Mouse (Mus musculus) lung, postnatal 36 days (tissue): ENCODE results near the gene Grip1.

Experiments used
- DNase-seq: peaks from one replicate; pipeline ENCODE4 v3.0.0; 2022; ENCODE audit warnings: mixed read lengths

Gene Grip1

DNA sequence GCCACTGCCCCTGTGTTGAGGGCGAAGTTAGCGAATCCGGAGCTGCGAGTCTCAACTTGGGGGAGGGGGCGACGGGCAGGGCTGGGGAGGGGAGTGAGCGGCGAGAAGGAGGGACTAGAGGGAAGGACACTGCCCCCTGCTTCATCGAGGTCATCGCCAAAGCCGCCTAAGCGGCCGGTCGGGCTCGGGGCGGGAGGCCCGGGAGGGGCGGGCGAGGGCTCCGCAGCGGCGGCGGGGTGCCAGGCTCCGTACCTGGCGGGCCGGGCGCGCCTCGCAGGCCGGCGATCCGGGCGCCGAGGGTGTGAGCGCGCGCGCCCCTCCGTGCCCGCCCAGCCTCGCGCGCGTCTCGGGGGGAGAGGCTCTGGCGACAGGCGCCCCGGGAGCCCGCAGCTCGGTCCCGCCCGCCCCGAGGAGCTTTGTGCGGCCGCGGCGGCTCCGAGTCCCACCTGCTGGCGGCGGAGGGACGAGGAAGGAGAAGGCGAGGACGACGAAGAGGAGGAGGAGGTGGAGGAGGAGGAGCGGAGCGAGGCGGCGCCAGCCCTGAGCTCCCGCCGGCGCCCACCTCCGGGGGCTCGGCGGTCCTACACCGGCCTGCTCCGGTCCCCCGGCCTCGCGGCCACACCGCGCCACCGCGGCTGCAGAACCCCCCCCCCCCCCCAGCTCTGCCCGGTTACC is at the start of gene Grip1:
Gene Grip1 (plus strand): TSS at position 400 of the 675 bp plus-strand sequence.
- no peak for DNase-seq

DNA sequence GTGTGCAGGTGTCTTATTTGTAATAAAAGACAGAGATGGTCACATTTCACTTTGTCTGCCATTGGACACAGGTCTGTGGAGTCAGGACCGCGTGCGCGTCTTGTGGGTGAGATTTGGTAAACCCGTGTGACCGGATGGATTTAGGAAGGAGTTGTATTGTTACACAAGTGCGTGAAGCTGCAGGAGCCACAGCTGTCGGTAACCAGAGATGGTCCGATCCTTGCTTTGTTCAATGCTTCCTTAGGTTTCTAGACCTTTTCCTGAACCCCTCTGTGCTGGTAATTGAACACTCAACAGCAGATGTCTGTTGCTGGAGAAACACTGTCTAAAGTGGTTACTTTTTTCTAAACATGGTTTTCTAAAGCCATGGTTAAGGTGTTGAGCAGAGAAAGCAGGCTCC is 48.5 kb upstream of the Grip1 start:
- no peak for DNase-seq

DNA sequence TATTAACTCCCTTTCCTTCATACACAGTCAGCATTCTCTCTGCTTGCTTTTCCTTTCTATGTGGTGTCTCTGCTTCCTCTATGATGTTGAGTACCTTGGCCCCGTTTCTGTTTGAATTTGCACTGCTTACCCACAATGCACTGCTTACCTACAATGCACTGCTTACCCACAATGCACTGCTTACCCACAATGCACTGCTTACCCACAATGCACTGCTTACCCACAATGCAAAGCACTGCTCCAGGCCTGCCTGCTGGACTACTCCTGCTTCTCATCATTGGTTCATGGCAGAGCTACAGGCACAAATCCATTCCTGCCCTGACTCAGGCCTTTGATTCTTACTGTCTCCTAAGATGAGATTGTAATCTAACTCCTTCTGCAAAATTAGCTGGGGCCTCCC is 48.0 kb upstream of the Grip1 start:
- no peak for DNase-seq

DNA sequence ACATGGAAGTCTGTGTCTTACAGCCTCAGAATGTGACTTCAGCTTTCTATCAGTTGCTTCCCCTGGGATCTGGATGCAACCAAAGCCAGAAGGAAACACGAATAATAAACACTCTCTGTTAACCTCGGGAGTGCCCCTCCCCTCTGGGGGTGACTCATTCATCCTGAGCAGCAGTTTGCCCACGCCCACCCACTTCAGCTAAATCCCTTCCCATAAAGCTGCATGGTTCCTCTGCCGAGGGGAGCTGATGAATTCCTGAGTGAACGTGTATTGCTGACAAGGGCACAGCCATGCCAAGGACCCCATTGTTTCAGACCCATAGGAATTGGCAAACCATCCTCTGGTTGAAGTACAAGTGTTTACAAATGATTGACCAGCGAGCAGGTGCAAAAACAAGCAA is 45.3 kb upstream of the Grip1 start:
- DNase-seq, result peak; percentile 40

DNA sequence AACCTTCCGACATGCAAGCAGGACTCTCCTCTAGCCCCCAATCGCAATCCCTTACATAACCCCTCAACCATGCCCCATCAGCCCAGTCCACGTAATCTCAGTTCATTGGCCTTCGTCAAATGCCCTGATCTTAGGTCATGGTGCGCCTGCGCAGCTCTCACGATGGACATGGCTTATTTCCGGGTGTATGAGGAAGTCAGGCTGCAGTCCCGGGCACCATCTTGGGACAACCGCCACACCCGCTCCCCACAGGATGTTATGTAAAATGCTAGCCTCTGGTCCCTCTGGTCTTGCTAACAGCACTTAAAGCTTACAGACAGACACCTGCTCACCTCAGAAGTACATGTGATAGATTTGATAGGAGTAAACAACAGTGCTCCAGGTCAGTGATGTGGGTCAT is 40.4 kb upstream of the Grip1 start:
- DNase-seq, result no peak

DNA sequence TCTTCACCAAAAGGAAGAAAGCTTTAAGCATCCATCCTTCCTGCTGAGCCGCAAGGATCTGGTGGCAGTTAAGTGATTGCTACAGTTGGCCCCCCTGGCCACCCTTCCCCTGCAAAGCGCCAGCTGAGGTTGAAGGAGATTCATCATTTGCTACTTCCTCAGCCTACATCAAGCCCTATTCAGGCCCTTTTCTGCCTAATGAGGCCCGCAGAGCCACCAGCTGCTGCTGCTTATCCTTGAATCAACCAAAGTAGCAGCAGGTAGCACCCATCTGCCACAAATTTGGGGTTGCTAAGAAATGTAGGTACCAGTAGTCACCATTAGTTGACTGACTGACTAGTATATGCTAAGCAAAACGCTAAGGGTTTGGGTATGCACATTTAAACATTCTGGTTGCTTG is 38.5 kb upstream of the Grip1 start:
- no peak for DNase-seq

DNA sequence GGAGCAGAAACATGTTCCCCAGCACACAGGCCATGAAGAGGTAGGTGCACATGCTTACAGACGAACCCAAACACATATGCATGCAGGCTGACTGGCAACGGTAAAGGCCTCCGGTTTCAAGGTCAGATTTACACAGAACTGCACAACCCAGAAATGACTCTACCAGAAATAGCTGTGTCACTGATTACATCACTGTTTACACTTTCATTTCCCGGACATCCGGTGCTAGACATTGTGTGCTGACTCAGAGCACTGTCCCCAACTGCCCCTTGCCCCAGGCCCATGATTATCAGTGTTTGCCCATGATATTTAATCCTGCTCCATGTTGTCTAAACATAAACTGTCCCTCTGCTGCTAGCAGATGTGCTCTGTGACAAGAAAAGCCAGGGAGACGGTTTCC is 32.2 kb upstream of the Grip1 start:
- DNase-seq, result no peak

DNA sequence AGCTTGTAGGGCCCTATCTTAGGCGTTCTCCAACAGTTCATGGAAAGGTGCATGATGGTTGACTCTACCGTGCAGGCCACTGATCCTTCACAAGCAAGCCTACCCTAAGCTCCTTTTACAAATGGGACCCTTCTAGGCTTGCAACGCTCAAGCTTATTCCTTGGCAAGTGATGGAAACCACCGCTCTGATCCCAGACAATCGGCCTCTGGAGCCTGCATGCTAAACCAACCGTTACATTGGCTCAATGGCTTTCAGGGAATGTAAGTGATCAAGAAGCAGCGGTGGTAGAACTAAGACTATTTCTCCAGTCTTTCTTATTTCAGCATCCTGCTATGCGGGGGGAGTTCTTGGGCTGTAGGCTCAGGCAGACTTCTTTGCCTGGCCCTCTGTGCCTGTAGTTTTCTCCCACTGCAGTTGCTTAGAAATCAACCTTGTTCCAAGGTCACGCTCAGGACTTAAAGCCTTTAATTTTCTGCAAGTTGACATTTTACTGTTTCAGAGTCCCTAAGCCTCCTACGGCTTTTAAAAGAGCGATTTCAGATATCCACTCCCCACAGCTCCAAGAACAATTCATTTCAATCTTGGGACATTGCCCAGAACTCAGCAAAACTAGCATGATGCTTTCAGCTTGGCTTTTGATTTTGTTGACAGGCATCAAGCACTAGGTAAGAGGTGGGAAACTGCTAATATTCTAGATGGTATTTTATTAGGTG is 29.7 kb upstream of the Grip1 start:
- DNase-seq, result no peak

DNA sequence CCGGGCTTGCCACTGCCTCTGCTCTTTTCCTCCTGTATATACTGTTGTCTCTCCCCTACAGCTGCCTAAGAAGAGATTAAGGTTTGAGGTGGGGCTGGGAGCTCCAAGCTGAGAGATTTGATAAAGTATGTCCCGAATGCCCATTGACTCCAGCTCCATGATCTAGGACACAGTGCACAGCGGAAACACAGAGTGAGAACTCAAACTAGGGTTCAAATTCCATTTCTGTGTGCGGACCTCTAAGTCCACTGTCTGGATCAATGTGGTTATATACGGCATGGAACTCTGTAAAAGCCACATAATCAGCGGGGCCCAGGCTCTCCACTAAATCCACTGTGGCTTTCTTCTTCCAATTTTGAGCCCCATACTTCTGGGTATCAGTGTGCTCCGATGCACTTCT is 26.0 kb upstream of the Grip1 start:
- no peak for DNase-seq

DNA sequence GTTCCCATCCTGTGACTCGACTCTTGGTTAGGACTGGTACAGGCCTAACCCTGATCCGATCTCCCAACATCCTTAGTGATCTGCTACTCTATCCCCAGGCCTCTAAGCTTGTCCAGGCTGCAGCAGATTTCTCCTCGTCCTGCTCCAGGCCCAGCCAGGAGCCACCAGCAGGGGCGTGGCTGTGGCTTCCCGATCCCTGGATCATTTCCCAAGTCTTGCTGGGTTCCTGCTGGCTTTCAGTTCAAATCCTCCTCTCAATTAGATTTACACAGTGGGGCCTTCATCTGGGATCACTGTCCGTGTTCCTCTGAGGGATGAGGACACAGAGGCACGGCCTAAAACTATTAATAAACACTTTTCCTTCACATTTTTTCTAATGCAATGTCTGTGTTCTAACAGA is 25.5 kb upstream of the Grip1 start:
- DNase-seq, result no peak

DNA sequence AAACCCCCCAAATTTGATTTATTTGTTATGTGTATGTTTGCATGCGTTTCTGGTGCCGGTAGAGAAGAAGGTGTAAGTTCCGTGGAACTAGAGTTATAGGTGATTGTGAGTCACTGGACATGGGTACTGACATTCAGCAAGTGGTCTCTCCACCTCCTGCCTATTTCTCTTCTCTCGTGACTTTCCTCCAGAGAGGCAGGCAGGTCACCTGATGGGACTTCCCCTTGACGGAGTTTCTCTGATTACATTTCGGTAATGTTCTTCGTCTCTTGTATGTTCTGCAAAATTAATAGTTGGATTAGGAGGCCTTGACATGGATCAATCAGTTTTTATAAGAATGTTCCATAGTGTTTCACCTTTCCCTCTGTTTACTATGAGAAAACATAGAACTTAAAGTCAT is 23.4 kb upstream of the Grip1 start:
- DNase-seq, result no peak

DNA sequence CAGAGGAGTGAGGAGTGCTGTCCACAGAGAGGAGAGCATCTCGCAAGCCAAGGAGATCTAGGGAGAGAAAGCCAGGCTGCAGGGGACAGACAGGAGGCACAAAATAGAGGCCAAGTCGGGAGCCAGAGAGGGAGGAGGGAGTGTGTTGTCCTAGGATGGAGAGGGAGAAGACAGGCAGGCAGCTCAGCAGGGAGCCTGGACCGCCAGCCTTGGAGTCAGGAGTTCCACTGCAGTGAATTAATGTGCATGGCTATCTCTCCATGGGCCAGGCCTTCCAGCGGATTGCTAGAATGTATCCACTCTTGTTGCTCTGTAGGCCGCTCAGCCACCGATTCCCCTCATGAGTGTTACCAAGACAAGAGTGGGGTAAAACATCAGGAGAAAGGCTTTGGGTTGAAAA is 21.8 kb upstream of the Grip1 start:
- no peak for DNase-seq

DNA sequence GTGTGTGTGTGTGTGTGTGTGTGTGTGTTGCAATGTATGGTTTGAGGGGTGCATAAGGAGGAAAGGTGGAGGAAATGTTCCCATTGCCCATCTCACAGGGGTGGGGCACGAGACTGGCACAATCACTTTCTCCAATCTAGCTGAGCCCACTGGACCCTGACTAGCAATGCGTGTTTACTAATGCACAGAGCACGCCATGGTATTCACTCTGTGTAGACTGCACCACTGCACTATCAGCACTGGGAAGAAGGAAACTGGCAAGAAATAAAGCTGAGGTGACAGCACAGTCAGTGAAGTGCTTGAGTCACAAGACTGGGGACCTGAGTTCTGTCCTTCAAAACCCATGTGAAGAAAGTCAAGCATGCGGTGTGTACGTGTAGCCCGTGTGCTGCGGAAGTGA is 17.8 kb upstream of the Grip1 start:
- no peak for DNase-seq

DNA sequence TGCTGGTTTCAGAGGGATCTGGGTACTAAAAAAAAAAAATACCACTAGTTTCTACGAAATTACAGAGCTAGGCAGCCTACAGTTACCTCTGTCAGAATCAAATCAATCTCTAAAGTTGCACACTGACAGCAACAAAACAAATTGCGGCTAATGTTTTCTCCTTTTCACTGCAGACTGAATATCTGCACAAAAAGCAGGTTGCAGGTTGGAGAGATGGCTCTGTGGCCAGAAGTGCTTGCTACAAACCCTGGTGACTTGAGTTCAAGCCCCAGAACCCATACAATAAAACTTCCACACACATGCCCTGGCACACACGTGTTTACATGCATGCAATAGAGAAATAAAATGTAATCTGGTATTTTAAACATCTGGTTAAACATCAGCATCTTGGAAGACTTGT is 16.3 kb upstream of the Grip1 start:
- no peak for DNase-seq

DNA sequence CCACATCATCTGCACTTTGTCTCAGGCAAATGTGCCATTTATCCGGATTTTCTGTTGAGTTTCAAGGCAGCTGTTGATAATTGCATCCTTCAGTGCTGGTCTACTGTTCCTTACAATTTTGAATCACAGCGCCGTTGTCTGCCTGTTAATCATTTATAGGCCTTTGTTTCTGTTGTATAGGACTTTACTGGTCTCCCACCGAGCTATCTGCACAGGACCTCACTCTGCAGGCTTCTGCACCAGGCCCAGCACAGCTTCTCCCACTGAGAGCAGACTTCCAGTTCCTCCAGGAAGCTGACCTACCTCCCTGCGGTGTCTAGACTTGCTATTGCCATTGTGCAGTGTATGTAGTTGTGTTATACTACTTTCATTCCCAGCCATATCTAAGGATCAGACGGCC is 11.9 kb upstream of the Grip1 start:
- no peak for DNase-seq

DNA sequence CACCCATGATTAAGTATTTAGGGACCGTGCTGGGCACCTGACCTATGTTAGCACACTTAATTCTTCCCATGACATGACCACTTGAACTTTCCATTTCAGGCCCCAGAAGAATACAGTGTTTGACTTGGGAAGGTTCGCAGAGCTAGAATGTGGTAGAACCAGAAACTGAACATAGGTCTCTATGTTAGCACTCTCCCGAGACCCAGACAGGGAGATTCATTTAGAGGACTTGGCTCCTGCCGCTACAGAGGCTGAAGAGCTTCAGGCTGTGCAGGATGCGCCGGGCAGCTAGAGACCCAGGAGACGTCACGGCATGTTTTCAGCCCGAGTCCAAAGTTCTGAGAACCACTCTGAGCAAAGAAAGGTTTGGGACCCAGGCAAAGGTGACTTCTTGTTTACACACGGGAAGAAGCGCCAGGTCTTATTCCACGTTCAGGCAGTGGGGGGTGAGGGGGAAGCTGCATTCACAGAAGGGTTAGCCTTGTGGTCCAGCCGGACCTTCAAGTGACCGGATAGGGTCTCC is 6.2 kb upstream of the Grip1 start:
- peak; percentile 7 for DNase-seq

DNA sequence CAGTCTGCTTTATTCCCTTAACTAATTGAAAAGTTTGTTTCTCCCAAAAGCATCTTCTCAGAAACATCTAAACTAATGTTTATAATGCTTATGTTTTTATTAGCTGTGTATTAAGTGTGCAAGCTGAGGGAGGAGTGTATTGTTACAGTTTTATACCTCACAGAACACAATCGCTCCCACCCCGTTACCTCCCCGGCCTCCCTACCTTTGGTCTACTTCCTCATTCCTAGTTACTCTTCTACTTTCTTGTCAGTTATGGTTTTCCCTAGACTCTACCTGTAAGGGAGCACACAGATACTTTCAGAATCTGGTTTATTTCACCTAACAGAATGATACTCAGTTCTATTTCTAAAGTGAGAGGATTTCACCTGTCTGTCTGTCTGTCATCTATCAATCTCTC is 5.7 kb upstream of the Grip1 start:
- no peak for DNase-seq

DNA sequence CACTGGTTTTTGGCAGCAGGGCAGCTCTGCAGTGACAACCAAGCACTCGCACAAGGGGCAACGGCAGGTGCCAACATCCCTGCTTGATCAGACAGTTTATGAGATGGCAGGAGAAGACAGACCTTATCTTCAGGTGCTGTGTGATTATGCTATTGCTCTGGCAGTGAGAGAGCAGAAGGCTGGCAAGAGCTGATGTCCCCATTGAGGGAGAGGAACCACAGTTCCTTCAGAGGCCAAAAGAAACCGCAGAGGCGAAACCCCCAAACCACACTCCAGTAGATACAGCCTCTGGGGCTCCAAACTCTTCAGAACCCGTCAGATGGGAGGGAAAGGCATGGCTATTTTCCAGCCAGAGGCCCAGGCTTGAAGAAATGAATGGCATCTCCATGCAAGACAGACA is 932 bp upstream of the Grip1 start:
- DNase-seq, result no peak

DNA sequence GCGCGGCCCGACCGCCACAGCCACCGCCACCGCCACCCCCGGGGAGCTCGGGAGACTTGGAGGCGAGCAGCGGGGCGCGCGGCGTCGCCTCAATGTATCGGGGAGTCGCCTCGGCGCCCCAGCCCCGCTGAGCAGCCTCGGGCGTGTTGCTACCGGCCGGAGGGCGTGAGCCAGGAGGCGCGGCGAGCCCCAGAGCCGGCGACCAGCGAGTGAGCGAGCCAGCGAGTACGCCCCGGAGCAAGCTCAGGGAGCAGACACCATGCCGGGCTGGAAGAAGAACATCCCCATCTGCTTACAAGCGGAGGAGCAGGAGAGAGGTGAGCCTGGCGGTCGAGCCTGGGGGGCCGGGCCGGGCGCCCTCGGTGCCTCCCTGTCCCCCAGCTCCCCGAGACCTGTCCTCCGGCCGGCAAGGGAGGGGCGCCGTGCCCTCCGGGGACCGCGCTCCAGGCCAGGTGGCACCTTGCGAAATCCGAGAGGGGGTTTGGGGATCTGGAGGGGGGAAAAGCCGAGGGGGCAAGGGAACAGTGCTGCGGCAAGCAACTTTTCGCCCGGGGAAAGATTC is 557 bp downstream of the Grip1 start:
- no peak for DNase-seq

DNA sequence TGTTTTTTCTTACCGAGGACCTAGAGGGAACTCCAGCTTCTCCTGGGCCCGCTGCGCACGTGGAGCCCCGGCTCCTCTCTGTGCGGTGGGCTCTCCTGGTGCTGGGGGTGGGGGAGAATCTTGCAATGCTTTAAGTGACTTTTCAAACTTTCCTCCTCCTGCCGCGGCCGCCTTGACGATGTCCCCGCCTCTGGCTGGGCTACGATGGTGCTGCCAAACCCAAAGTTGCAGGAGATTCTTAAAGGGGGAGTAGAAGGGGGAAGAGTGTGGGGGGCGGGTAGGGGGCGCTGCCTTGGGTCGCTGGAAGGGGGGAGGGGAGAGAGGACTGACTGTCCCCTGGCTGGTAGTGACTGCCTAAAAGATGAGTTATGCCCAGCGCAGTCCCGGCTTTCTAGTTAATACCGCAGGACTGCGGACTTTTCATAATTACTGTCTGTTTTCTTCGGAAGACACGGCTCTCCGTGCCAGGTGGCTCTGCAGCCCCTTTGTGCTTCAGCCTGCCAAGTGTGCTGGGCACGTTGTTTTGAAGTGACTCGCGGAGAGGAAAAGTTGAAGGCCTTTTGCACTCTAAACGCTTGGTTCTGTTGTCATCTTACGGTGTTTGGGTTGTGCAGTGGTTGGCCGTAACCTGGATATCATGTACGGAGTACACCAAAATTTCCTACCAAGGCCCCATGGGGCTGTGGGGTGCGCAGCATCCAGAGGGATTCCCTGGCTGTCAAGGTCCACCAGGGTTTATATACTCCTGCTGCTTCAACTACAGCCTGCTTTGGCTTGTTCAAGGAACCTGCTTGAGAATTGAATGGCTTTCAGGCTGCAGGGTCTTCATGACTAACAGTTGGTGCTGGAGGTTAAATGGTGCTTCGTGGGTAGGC is 1.3 kb downstream of the Grip1 start:
- DNase-seq, result no peak

DNA sequence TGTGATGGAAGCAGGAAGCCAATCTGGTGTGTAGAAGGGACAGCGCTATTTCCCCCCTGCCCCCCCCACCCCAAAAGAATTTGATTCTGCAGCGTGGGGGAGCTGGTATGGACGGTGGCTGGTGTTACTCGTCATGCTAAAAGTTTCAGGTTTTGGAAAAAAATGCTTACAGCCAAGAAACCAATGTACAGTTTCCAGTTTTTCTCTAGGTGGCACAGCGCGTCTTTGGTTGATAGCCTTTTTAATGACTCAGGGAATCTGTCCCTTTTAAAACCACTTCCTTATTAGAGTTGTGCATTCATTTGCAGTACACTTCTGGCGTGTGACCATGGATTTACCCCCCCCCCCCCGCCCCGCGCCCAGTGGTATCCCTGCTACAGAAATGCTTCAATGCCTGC is 1.9 kb downstream of the Grip1 start:
- DNase-seq, result no peak

DNA sequence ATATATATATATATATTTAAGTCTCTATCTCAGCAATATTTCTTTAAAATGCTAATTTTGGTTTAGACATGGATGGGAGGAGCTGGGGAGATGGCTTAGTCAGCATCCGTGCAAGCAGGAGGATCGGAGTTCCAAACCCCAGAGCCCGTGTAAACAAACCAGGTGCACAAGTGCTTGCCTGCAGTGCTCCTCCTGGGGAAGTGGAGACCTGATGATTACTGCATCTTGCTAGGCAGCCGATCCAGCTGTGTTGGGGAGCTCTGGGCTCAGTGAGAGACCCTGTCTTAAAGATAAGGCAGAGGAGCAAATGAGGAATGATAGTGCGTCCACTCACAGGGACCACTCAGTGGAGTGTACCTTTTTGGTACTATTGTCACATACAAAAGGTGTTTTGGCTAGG is 3.5 kb downstream of the Grip1 start:
- no peak for DNase-seq

DNA sequence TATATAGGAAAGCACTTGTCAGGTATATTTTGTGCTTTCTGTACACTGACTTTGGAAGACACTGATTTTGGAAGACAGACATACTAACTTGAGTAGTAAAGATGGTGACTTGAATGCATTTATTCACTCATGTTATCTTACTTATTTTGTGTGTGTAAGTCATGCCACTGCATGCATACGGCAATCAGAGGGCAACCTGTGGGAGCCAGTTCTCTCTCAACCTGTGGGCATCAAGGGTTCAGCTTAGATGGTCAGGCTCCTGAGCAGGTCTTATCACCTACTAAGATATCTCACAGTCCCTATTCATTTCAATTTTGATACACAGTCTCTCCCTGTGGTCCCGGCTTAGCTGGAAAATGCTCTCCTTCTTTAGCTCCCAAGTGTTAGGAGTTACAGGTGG is 5.4 kb downstream of the Grip1 start:
- DNase-seq, result no peak
